Mouse (Mus musculus): Measurements from ENCODE around the gene Cdh18.

GRCm38 (mm10) chr15:22837173-22837572 is 288.4 kb downstream of the Cdh18 start:
- no peak for TF ChIP-seq POLR2A (IDR thresholded peaks at IDR 0.05; ENCODE audit: low read depth, low read length)
- no peak for TF ChIP-seq CTCF (IDR thresholded peaks at IDR 0.05; ENCODE audit: extremely low read depth, insufficient read length, insufficient replicate concordance, low read depth, low read length)

Measured in small intestine, adult 2 months (tissue).